Mouse (Mus musculus) brain, embryonic 14.5 days (tissue): ENCODE data around the gene Ppfibp1.

Experiments
- CTCF ChIP-seq: fragments of 200-500 bp; IDR thresholded peaks from 2 replicates; pipeline ENCODE4 v1.5.1; 2012; ENCODE audit warnings: inconsistent platforms, mild to moderate bottlenecking, moderate library complexity, borderline replicate concordance; ENCODE audit not compliant: insufficient read depth, insufficient read length; ENCODE audit errors: extremely low read depth
- POLR2A ChIP-seq: fragments of 200-500 bp; IDR thresholded peaks from 2 replicates; pipeline ENCODE4 v1.6.1; 2012; ENCODE audit warnings: mild to moderate bottlenecking, inconsistent platforms, borderline replicate concordance; ENCODE audit not compliant: poor library complexity, insufficient read depth, insufficient read length, severe bottlenecking; ENCODE audit errors: extremely low read depth

DNA sequence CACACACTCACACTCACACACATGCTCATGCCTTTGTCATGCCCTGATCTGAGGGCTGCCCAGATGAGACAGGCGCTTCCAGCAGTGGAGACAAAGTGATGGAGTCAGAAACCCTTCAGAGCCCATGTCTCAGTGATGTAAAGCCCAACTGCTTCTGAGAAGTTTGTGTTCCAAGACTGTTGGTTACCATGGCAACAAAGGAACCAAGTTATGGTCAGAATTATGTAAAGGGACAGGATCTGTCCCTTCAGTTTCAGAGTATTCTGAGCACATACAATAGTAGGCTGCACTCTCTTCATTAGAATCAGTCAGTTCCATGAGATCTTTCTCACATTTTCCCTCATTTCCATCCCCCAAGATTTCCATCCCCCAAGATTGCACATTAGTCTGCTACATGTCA is 66.0 kb downstream of the Ppfibp1 start, which contains the start of gene 1700034J05Rik:
- TF ChIP-seq CTCF (no peak), POLR2A (no peak)
